Mouse (Mus musculus) T-helper 1 cell (primary cell): ENCODE data around the gene Il5.

Source experiments
- in situ Hi-C: fragments of 300-600 bp; cut with MboI, MseI; formaldehyde crosslinking; loops from one replicate; pipeline ENCODE4 v1.15.1; 2025; ENCODE audit warnings: high pct_unique_total_duplicates

Il5 gene

GRCm38 (mm10) chr11:53720715-53721114 is at the start of gene Il5:
TSS of gene Il5 (plus strand) at chr11:53720794.
- in situ Hi-C loops: no loop called here

- in situ Hi-C loops: no loop called here
Measured at GRCm38 (mm10) chr11:53671414-53671813, 49.2 kb upstream of the Il5 start.

GRCm38 (mm10) chr11:53680141-53680540 is 40.5 kb upstream of the Il5 start:
- in situ Hi-C loops: loop anchor here (10.0 kb wide), 1 partner anchor 295 kb away; no protein-coding TSS in a partner anchor

- in situ Hi-C loops: loop anchor here (10.0 kb wide), 1 partner anchor 297 kb away; no protein-coding TSS in a partner anchor
Measured at GRCm38 (mm10) chr11:53681686-53682085, 38.9 kb upstream of the Il5 start.

GRCm38 (mm10) chr11:53682170-53682569 is 38.4 kb upstream of the Il5 start:
- in situ Hi-C loops: loop anchor here (10.0 kb wide), 1 partner anchor 297 kb away; no protein-coding TSS in a partner anchor

- in situ Hi-C loops: loop anchor here (10.0 kb wide), 1 partner anchor 298 kb away; no protein-coding TSS in a partner anchor
Measured at GRCm38 (mm10) chr11:53682994-53683530, 37.5 kb upstream of the Il5 start.

- in situ Hi-C loops: no loop called here
Measured at GRCm38 (mm10) chr11:53691979-53692378, 28.6 kb upstream of the Il5 start.

- in situ Hi-C loops: no loop called here
Measured at GRCm38 (mm10) chr11:53698521-53698920, 22.1 kb upstream of the Il5 start.

GRCm38 (mm10) chr11:53699351-53699750 is 21.2 kb upstream of the Il5 start:
- in situ Hi-C loops: no loop called here

- in situ Hi-C loops: no loop called here
Measured at GRCm38 (mm10) chr11:53706236-53706933, 14.2 kb upstream of the Il5 start.

- in situ Hi-C loops: no loop called here
Measured at GRCm38 (mm10) chr11:53706934-53707717, 13.5 kb upstream of the Il5 start, which contains the start of gene Rad50. TSS of gene Rad50 (minus strand) at chr11:53707319.

GRCm38 (mm10) chr11:53707718-53708009 is 12.9 kb upstream of the Il5 start:
- in situ Hi-C loops: no loop called here

- in situ Hi-C loops: no loop called here
Measured at GRCm38 (mm10) chr11:53719701-53720100, 893 bp upstream of the Il5 start.

- in situ Hi-C loops: no loop called here
Measured at GRCm38 (mm10) chr11:53731457-53731856, 10.9 kb downstream of the Il5 start.

GRCm38 (mm10) chr11:53732244-53732643 is 11.7 kb downstream of the Il5 start:
- in situ Hi-C loops: no loop called here

GRCm38 (mm10) chr11:53733824-53734223 is 13.2 kb downstream of the Il5 start:
- in situ Hi-C loops: no loop called here

GRCm38 (mm10) chr11:53734431-53734830 is 13.8 kb downstream of the Il5 start:
- in situ Hi-C loops: no loop called here

- in situ Hi-C loops: loop anchor here (5.0 kb wide), 2 partner anchors 107 to 268 kb away; no protein-coding TSS in a partner anchor
Measured at GRCm38 (mm10) chr11:53734970-53735681, 14.5 kb downstream of the Il5 start.

GRCm38 (mm10) chr11:53735682-53736245 is 15.2 kb downstream of the Il5 start:
- in situ Hi-C loops: loop anchor here (5.0 kb wide), 2 partner anchors 107 to 268 kb away; no protein-coding TSS in a partner anchor

- in situ Hi-C loops: loop anchor here (5.0 kb wide), 2 partner anchors 105 to 270 kb away; no protein-coding TSS in a partner anchor
Measured at GRCm38 (mm10) chr11:53736771-53737572, 16.4 kb downstream of the Il5 start.
